Mouse (Mus musculus) ovary, adult 18-20 months (tissue): ENCODE results near the gene Mettl11b.
"Not testable (repeated sequence)": the region's sequence is repeated elsewhere in the genome, so short reads cannot be mapped to it uniquely, and the experiment has no call there.

ENCODE experiments used
- DNase-seq: peaks from one replicate; pipeline ENCODE4 v3.0.0; 2022; ENCODE audit warnings: low spot score, mixed read lengths

The Mettl11b gene

GRCm38 (mm10) chr1:163725106-163725759 is at the start of gene Mettl11b:
Mettl11b (minus strand) TSS chr1:163725232.
- DNase-seq, result no peak

- DNase-seq, result no peak
These were observed 32.6 kb upstream of the Mettl11b start for GRCm38 (mm10) chr1:163757462-163758207.

GRCm38 (mm10) chr1:163751360-163751992 is 26.4 kb upstream of the Mettl11b start:
- DNase-seq, result no peak

GRCm38 (mm10) chr1:163737239-163737533 is 12.2 kb upstream of the Mettl11b start:
- DNase-seq, result no peak

- DNase-seq, result no peak
These were observed 11.6 kb upstream of the Mettl11b start for GRCm38 (mm10) chr1:163736441-163737238.

- DNase-seq, result not testable (repeated sequence)
These were observed 6.1 kb upstream of the Mettl11b start for GRCm38 (mm10) chr1:163731166-163731565.

GRCm38 (mm10) chr1:163723913-163724312 is 1.1 kb downstream of the Mettl11b start:
- no peak for DNase-seq

GRCm38 (mm10) chr1:163708618-163709017 is 16.4 kb downstream of the Mettl11b start:
- no peak for DNase-seq

- DNase-seq, result no peak
These were observed 24.5 kb downstream of the Mettl11b start for GRCm38 (mm10) chr1:163700571-163700970.

- no peak for DNase-seq
These were observed 25.3 kb downstream of the Mettl11b start for GRCm38 (mm10) chr1:163699702-163700101.

GRCm38 (mm10) chr1:163691860-163692259 is 33.2 kb downstream of the Mettl11b start:
- no peak for DNase-seq

- DNase-seq, result no peak
These were observed 42.0 kb downstream of the Mettl11b start for GRCm38 (mm10) chr1:163682935-163683430.

GRCm38 (mm10) chr1:163682127-163682526 is 42.9 kb downstream of the Mettl11b start:
- DNase-seq, result no peak

- no peak for DNase-seq
These were observed 52.2 kb downstream of the Mettl11b start for GRCm38 (mm10) chr1:163672866-163673265.

- DNase-seq, result no peak
These were observed 53.7 kb downstream of the Mettl11b start for GRCm38 (mm10) chr1:163671326-163671725.

- DNase-seq, result no peak
These were observed 54.3 kb downstream of the Mettl11b start for GRCm38 (mm10) chr1:163670702-163671101.

- DNase-seq, result no peak
These were observed 55.1 kb downstream of the Mettl11b start for GRCm38 (mm10) chr1:163669936-163670335.

- no peak for DNase-seq
These were observed 62.6 kb downstream of the Mettl11b start for GRCm38 (mm10) chr1:163662416-163662815.

GRCm38 (mm10) chr1:163658535-163658928 is 66.5 kb downstream of the Mettl11b start:
- DNase-seq, result no peak

GRCm38 (mm10) chr1:163657766-163658534 is 67.1 kb downstream of the Mettl11b start:
- no peak for DNase-seq

- DNase-seq, result no peak
These were observed 68.0 kb downstream of the Mettl11b start for GRCm38 (mm10) chr1:163657056-163657455.
